17 mouse cellular contexts compared by ENCODE assay signal in genomic region chr12:44357460-44357859, GRCm38 (mm10). TPM values are rescaled to one million over a fixed set of nuclear protein-coding genes. Genes with fewer than 3 reads are reported as not detected.
"Had no signal": no experiment of that assay in that cellular context is flagged by ENCODE, and none has a peak within 500 bp of the region (broad histone marks: within the 10 kb centered on the region; RNA-seq: fewer than 3 reads in every experiment).

No protein-coding gene starts in this region.

- H3K4me1 ChIP-seq: kidney, embryonic 15.5 days; liver, embryonic 13.5 days had no signal

- H3K27ac ChIP-seq: kidney, embryonic 15.5 days; left cerebral cortex, adult 2 months; liver, embryonic 13.5 days; midbrain, embryonic 13.5 days; neural tube, embryonic 13.5 days; stomach, postnatal 0 days had no signal

- H3K9me3 ChIP-seq: kidney, embryonic 15.5 days; liver, embryonic 13.5 days; midbrain, embryonic 13.5 days; neural tube, embryonic 13.5 days had no signal

- DNase-seq: kidney, adult 8-10 months; kidney, postnatal 10 days; kidney, postnatal 36 days; layer of hippocampus, postnatal 36 days; liver, embryonic 13.5 days; lung, adult 2 months; lung, postnatal 14 days; lung, postnatal 4 days; thymus, adult 2 months; thymus, postnatal 14 days; thymus, postnatal 4 days had no signal

- H3K4me2 ChIP-seq: kidney, embryonic 15.5 days; liver, embryonic 13.5 days; midbrain, embryonic 13.5 days; neural tube, embryonic 13.5 days had no signal

- H3K4me3 ChIP-seq: kidney, embryonic 15.5 days; left cerebral cortex, adult 2 months; liver, embryonic 13.5 days; midbrain, embryonic 13.5 days; neural tube, embryonic 13.5 days had no signal

- H3K27me3 ChIP-seq: kidney, embryonic 15.5 days; liver, embryonic 13.5 days; midbrain, embryonic 13.5 days; neural tube, embryonic 13.5 days had no signal

- ATAC-seq: midbrain, embryonic 13.5 days had no signal

- H3K36me3 ChIP-seq: kidney, embryonic 15.5 days; liver, embryonic 13.5 days; midbrain, embryonic 13.5 days; neural tube, embryonic 13.5 days had no signal

- H3K9ac ChIP-seq: kidney, embryonic 15.5 days; liver, embryonic 13.5 days; midbrain, embryonic 13.5 days; neural tube, embryonic 13.5 days had no signal

RNA-seq across cellular contexts. Expression of gene Nrcam, which starts 28.8 kb away (rescaled TPM):
- polyA plus RNA-seq: liver, adult 2 months had no signal
